Mouse (Mus musculus) thymus, postnatal 14 days (tissue): Measurements from ENCODE around the gene Oma1.

Experiments used
- DNase-seq: peaks from one replicate; pipeline ENCODE4 v3.0.0; 2021

Gene Oma1

GRCm38 (mm10) chr4:103358941-103359448 lies 45.4 kb downstream of the Oma1 start:
- no peak for DNase-seq

DNA sequence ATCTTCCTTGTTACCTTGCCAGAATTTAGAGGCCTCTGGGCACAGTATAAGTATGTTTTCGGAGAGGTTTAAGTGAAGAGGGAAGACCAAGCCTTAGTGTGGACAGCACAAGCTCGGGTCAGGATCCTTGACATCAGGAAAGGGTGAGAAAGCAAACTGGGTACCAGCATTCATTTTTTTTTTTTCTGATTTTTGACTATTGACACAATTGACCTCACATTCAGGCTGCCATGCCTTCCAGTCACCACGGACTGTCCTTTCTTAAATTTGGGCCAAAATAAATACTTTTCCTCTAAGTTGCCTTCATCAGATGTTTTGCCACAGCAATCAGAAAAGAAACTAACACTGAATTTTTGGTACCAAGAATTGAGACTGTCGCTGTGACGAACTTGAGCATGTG lies 68.6 kb downstream of the Oma1 start:
- DNase-seq, result no peak

DNA sequence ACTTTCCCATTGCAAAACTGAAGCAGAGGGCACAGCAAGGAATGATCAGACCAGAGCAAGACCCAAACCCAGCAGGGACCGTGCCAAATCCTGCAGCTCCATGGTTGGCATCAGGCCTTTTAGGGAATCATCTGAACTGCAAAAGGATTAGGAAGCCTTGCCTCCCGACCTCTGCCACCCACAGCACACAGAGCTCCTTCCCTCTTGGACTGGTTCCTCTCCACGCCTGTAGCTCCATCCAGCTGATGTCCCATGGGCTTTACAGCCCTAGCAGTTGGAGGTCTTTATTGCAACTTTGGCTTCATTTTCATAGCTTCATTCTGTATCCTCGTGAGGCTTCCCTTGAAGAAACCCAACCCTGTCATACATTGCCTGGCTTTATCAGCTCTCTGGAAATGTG lies 71.4 kb downstream of the Oma1 start:
- DNase-seq, result no peak

DNA sequence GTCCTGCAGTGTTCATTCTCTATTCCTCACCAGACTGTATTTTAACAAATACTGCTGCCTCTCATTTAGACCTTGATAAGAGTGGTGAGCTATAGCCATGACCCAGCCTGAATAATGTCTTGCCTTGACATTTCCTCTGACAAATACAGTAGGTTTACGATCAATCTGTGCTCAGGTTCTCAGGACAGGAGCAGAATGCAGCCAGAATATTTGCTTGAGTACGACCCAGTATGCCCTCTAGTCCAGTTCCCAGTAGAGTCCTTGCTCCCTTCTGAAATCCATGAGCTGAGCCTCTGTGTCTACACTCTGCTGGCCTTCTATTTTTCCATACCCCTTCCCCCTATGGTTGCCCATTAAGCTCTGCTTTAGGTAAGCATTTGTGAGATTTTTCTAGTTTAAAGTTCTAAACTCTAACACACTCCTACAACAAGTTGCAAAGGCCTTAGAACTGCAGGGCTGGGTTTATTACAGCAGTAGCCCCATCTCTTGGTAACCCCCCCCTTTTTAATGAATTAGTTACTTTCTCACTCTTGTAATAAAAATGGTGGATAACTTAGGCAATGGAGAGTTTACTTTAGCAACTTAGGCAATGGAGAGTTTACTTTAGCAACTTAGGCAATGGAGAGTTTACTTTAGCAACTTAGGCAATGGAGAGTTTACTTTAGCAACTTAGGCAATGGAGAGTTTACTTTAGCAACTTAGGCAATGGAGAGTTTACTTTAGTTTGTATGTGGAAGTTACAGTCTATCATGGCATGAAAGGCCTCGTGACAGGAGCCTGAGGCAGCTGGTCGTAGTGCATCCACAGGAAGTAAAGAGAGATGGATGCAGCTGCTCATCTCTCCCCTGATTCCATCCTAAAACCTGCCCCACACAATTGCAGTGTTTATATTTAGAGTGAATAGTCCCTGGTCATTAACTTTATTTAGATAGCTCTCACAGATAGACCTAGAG lies 72.5 kb downstream of the Oma1 start:
- no peak for DNase-seq

DNA sequence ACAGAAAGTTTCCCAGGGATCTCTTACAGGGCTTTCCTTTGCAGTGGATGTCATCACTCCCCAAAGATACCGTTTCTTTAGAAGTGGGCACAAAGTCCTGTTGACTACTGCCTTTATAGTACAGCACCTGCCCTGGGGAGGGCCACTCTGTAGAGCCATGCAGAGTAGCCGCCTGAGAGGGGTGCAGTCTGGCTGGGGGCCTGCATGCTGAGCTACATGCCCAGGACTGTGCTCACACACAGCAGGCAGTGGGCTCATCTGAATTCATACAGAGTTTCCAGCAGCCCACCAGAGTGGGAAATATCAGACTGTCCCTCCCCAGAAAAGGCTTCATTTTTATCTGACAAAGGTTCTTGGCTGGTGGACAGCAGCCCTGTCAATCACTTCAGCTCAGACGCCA lies 73.7 kb downstream of the Oma1 start:
- DNase-seq, result no peak

DNA sequence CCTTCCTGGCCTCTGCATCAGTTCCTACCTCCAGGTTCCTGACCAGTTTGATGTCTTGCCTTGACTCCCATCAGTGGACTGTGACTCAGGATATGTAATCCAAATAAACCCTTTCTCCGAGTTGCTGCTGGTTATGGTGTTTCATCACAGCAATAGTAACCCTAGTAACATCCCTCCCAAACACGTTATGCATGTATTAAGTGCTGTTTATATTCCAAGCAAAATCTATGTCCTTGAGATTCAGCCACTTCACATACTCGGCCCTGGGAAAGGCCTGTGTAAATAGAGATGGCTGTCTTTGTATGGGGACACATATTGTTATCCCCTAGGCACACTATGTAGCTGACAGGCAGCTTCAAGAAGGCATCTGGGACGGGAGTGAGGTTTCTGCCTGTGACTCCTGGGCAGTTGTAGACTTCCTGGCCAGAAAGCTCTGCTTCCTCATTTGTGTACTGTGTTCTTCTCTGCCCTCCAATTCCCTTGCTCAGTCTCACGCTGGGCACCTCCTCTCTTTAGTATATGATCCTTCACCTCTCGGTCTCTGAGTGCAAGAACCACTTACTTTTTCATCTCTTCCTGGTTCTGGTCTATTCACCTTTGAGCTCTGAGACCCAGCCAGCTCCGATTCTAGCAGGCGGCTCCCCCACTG lies 75.0 kb downstream of the Oma1 start:
- no peak for DNase-seq

- no peak for DNase-seq
Observed at GRCm38 (mm10) chr4:103389583-103389982, 76.0 kb downstream of the Oma1 start.

DNA sequence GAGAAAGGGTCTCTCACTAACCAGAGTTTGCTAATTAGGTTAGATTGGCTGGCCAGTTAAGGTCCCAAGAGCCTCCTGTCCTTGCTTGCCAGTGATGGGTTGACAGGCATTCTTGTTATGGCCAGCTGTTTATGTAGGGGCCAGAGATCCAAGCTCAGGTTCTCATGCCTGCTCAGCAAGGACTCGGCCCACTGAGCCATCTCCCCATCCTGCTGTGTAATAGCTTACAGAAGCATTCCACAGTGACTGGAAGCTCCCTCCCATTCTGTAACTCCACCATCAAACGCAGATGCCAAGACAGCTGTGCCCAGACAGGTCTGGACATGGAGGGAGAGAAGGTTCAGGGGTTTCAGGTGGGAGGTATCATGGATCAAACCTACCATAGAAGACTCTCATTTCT lies 76.9 kb downstream of the Oma1 start:
- no peak for DNase-seq

DNA sequence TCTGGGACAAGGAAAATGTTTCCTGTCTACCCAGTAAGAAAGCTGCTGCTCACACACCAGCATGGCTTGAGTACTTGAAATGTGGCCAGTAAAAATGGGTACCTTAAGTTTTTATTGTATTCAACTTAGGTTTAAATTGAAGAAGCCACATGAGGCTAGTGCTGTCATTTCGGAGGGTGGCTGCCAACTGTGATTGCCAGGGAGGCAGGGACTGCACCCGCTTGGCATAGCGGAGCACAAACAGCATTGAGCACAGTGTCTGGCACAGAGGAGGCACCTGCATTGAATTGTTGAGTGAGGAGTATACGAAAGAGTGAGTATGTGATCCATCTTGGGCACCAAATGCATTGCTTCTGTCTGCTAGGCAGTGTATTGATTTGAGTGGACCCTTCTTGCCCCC lies 81.5 kb downstream of the Oma1 start:
- no peak for DNase-seq

GRCm38 (mm10) chr4:103395905-103396304 lies 82.3 kb downstream of the Oma1 start:
- no peak for DNase-seq

DNA sequence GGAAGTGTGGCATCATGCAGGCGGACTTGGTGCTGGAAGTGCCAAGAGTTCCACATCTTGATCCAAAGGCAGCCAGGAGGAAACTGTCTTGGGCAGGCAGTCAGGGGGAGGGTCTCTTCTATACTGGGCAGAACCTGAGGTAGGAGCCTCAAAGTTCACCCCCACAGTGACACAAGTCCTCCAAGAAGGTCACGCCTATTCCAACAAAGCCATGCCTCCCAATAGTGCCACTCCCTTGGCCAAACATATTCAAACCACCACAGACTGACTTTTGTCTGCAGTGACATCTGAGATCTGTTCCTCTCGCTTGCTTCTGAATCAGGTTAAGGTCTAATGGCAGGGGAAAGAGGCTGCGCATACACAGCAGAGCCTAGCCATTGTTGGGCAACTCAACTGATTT lies 83.3 kb downstream of the Oma1 start:
- DNase-seq, result no peak

- no peak for DNase-seq
Observed at GRCm38 (mm10) chr4:103402581-103402980, 89.0 kb downstream of the Oma1 start.

DNA sequence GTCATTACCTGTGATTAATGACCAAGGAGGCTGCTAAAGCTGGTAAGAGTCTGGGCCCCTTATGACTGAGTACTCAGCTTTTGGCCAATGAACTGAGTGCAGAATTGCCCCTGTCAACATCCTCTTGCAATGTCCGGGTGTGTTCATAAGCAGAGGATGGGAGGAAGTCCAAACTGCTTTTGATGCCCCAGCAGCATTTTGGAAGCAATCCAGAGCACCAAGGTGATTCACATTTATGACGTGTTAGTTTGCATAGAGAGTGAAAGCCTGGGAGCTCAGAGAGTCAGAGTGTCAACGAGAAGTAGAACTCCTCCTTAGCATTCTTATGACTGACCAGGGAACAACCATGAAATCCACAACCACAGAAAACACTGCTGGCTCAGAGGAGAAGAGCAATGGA lies 91.7 kb downstream of the Oma1 start:
- no peak for DNase-seq

- DNase-seq, result no peak
Observed at GRCm38 (mm10) chr4:103410217-103410799, 96.7 kb downstream of the Oma1 start.
